Mouse (Mus musculus) naive thymus-derived CD4-positive, alpha-beta T cell, adult 5 months (primary cell): Measurements from ENCODE around the gene Htr6. TPM values are rescaled to one million over a fixed set of nuclear protein-coding genes. Genes with fewer than 3 reads are reported as not detected.

Source experiments
- polyA plus RNA-seq: library from polyadenylated mRNA; unstranded; fragments of 100-300 nt; shearing (Covaris generic); gene quantifications from one replicate; pipeline ENCODE4 v1.2.1, GENCODE M21; 2017

Gene Htr6
- polyA plus RNA-seq = not detected

DNA sequence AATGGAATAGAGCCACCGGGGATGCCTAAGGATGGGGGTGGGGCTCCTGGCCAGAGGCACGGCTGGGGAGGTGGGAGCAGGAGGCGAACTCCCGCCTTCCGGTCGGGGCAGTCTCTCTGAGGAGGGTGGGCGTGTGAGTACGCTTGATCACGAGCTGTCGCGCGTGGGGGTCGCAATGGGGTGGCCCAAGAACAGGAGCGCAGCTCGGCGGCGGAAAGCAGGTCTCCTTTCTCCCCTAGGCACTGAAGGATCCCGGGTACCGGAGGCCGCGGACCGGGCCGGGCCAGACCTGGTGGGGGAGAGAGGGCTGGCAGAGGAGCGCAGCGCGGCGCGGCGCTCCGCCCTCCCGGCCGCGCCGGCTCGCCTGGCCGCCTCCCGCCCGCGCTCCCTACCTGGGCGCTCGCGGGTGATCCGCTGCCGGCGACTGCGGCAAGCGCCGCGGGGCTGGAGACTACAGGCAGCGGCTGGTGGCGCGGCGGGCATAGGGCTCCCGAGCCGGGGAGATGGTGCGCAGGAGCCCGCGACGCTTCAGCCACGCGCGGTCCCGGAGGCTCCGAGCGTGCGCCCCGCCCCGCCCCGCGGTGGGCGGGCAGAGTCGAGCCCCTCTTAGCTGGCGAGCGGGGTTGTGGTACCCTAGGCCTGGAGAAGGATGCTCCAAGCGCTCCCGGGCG, at the start of gene Htr6:
TSS of gene Htr6 (minus strand) at position 530 of the 671 bp plus-strand sequence.

DNA sequence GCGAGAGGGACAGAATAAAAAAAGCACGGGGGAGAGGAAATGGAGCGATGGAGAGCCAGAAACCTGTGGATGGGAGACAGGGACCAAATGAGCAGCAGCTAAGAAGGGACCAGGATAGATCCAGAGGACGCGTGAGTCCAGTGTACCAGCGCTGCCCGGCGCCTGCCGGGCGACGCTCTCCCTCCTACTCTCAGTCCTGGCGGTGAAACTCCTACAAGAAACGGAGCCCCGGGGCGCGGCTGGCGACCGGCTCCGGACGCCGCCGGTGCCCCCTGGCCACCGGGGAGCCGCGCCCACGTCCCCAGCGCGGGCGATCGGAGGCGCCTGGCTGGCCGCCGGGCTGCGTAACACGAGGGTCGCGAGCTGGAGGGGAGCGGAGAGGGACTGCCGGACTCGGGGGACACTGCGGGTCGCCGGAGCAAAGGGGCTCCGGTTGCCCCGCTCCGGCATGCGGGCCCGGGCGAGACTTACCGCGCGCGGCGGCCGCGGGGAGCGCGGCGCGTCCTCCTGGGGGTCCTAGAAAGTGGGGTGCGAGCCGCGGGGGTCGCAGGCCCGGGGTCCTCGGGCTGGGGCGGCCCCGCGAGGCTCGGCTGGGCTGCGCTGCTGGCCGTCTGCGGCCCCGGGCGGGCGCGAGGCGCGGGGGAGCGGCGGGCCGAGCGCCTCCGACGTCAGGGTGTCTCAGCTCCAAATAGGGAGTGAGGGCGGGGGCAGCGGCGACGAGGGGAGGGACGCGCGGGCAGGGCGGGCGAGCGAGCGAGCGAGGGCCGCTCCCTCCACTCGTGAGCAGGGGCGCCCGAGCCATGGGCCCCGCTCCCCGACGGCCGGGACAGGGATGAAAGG, 17.2 kb upstream of the Htr6 start, which contains the start of gene Nbl1:
TSS of gene Nbl1 (minus strand) at position 638 of the 840 bp plus-strand sequence.

Other genes starting within 250 kb of the Htr6 start
- gene Pla2g5, start 212.1 kb downstream of the Htr6 start, polyA plus RNA-seq = not detected
- gene Gm13030, start 201.6 kb downstream of the Htr6 start, polyA plus RNA-seq = not detected
- gene Pla2g2e, start 197.6 kb downstream of the Htr6 start, polyA plus RNA-seq = not detected
- 9.4 TPM for gene Otud3, start 161.6 kb downstream of the Htr6 start, polyA plus RNA-seq
- gene Rnf186, start 108.5 kb downstream of the Htr6 start, polyA plus RNA-seq = not detected
- 34.6 TPM for gene Tmco4, start 102.7 kb downstream of the Htr6 start, polyA plus RNA-seq
- gene Nbl1, start 17.4 kb upstream of the Htr6 start, polyA plus RNA-seq = not detected
- gene Minos1, start 55.5 kb upstream of the Htr6 start, polyA plus RNA-seq = 244 TPM
- gene Capzb, start 117.3 kb upstream of the Htr6 start, polyA plus RNA-seq = 460 TPM
- gene Pqlc2, start 235.1 kb upstream of the Htr6 start, polyA plus RNA-seq = 7.7 TPM
- gene Akr7a5, start 235.2 kb upstream of the Htr6 start, polyA plus RNA-seq = 30.2 TPM